Mouse (Mus musculus) intestine, embryonic 15.5 days (tissue): ENCODE results near the gene Gm28305. TPM values are rescaled to one million over a fixed set of nuclear protein-coding genes. Genes with fewer than 3 reads are reported as not detected.
A peak's percentile ranks its signal among the peaks of the same experiment; 100 is the strongest.

ENCODE experiments used
- ATAC-seq: fragments of 200-750 bp; cut with Nextera tagmentation; 2 replicates; pipeline ENCODE4 v1.8.0; 2017; ENCODE audit warnings: moderate TSS enrichment, moderate library complexity
- H3K27ac ChIP-seq: fragments of 300-500 bp; sonication (generic); 2 replicates; pipeline ENCODE4 v1.5.1; 2015; ENCODE audit warnings: mild to moderate bottlenecking, inconsistent platforms
- H3K27me3 ChIP-seq: fragments of 300-500 bp; sonication (generic); replicated peaks from 2 replicates; pipeline ENCODE4 v1.6.1; 2015; ENCODE audit warnings: inconsistent platforms
- H3K36me3 ChIP-seq: fragments of 300-500 bp; sonication (generic); 2 replicates; pipeline ENCODE4 v1.6.1; 2015; ENCODE audit warnings: inconsistent platforms
- H3K4me1 ChIP-seq: fragments of 300-500 bp; sonication (generic); replicated peaks from 2 replicates; pipeline ENCODE4 v1.6.1; 2015; ENCODE audit warnings: inconsistent platforms
- H3K4me2 ChIP-seq: fragments of 300-500 bp; sonication (generic); replicated peaks from 2 replicates; pipeline ENCODE4 v1.6.1; 2015; ENCODE audit warnings: mild to moderate bottlenecking, inconsistent platforms
- H3K4me3 ChIP-seq: fragments of 300-500 bp; sonication (generic); replicated peaks from 2 replicates; pipeline ENCODE4 v1.5.1; 2015; ENCODE audit warnings: inconsistent platforms
- H3K9ac ChIP-seq: fragments of 300-500 bp; sonication (generic); 2 replicates; pipeline ENCODE4 v1.6.1; 2015; ENCODE audit warnings: inconsistent platforms
- H3K9me3 ChIP-seq: fragments of 300-500 bp; sonication (generic); 2 replicates; pipeline ENCODE4 v1.6.1; 2016; ENCODE audit warnings: inconsistent platforms
- WGBS: fragments of 180-500 bp; shearing (Covaris S2); methylation state at CpG from one replicate; pipeline ENCODE4 v1.1.7; 2015; 5-methylcytosine and 5-hydroxymethylcytosine counted together
- polyA plus RNA-seq: library from polyadenylated mRNA; unstranded; fragments of >200 nt; fragmentation: Nextera tagmentation; extraction: Ambion mirVana; gene quantifications from 2 replicates; pipeline ENCODE4 v1.2.1, GENCODE M21; 2015

The Gm28305 gene
- polyA plus RNA-seq, 1 experiment from 2014 or later = not detected

DNA sequence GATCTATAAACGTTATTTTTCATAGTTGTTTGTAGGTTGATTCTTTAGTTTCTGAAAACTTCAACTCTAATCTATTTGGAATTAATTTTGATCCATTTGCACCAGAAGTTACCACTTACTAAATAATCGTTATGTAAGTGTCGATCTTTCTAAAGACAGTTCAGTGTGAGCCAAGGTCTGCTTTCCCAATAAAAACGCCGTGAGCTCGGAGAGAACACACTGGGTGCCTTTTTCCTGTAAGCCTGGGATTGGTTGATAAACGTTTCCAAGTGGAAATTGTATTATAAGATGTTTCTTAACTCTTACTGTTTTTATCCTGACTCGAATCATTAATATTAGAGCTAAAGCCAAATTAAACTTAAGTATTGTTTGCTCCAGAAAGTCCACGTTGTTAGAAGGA, 66.5 kb downstream of the Gm28305 start:
- no peaks in the 10 kb centered on the region for H3K4me1 ChIP-seq
- 0 out of 2 replicates have a peak overlapping the region, but pooled peaks have one; percentile 13 for H3K27ac ChIP-seq
- H3K4me3 ChIP-seq = no peak overlapping the region
- H3K4me2 ChIP-seq = no peak overlapping the region
- no peaks in the 10 kb centered on the region for H3K36me3 ChIP-seq
- no peaks in the 10 kb centered on the region for H3K9me3 ChIP-seq
- H3K27me3 ChIP-seq = no peaks in the 10 kb centered on the region
- no peak for ATAC-seq
- 67% methylated on average over 9 of the region's 9 CpGs for WGBS
- no peak overlapping the region for H3K9ac ChIP-seq

DNA sequence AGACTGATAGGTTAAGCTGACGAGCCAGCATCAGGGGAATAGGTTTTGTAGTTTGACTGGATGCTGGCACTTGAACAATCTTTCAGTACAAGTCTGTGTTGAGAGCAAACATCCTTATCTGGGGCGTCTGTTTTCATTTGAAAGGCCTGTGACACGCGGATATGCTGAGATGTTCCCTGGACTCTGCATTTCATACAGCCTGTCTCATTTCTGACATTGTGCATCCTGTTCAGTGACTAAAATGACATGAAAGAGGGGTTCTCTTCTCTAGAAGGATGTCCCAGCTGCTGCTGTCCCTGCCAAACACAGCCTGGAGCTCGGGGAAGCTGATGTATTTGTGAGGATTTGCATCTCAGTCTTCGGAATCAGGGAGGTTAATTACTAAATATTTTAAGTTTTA, 67.0 kb downstream of the Gm28305 start:
- Histone ChIP-seq H3K9me3 (no peaks in the 10 kb centered on the region), H3K4me1 (no peaks in the 10 kb centered on the region), H3K27ac (no peak overlapping the region), H3K4me2 (no peak overlapping the region), H3K4me3 (no peak overlapping the region), H3K9ac (no peak overlapping the region), H3K27me3 (no peaks in the 10 kb centered on the region), H3K36me3 (no peaks in the 10 kb centered on the region)
- WGBS = 52% methylated on average over 6 of the region's 6 CpGs
- ATAC-seq = no peak

DNA sequence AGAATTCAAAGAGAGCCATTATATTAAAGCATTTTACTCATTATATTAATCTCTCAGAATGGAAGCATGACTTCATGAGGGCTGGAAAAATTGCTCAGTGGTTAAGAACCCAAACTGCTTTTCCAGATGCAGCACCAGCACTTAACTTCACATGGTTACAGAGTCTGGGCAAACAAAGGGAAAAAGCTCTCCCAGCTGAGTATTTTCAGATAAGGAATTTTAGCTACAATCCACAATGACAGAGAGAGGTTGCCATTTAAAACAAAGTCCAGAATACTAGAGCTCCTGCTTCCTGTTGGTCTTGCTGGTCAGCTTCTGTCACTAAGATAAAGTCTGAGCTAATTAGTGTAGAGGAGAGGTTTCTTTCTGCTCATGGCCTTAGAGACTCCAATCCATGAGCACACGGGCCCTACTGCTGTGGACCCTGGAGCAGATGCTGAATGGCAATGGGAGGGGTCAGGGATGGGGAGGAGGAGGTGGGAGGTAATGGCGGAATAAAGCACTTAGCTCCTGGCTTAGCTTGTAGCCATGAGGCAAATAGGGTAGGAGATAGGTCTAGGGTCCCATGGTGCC, 68.2 kb downstream of the Gm28305 start:
- no peak overlapping the region for H3K9ac ChIP-seq
- H3K4me3 ChIP-seq = no peak overlapping the region
- no peaks in the 10 kb centered on the region for H3K36me3 ChIP-seq
- ATAC-seq = no peak
- no peak overlapping the region for H3K27ac ChIP-seq
- 69% methylated on average over 2 of the region's 2 CpGs for WGBS
- H3K9me3 ChIP-seq = no peaks in the 10 kb centered on the region
- no peak overlapping the region for H3K4me2 ChIP-seq
- no peaks in the 10 kb centered on the region for H3K27me3 ChIP-seq
- H3K4me1 ChIP-seq = no peaks in the 10 kb centered on the region

DNA sequence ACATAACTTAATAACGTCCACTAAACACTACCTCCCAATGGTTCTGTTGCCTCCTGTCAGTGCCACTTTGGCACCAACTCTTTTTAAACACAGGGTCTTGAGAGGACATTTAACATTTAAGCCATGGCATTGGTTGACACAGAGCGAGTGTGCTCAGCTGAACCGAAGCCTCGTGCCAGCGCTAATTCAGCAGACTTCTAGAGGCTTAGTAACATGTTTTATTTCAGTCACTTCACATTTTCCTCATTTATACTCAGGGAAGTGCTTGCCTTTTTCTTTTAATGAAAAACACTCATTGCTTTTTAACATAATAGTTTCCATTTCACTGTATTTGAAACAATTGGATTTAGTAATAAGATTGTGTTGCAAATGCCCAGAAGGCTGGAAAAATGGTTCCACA, 68.7 kb downstream of the Gm28305 start:
- ATAC-seq = no peak
- WGBS = 90% methylated on average over 5 of the region's 5 CpGs

DNA sequence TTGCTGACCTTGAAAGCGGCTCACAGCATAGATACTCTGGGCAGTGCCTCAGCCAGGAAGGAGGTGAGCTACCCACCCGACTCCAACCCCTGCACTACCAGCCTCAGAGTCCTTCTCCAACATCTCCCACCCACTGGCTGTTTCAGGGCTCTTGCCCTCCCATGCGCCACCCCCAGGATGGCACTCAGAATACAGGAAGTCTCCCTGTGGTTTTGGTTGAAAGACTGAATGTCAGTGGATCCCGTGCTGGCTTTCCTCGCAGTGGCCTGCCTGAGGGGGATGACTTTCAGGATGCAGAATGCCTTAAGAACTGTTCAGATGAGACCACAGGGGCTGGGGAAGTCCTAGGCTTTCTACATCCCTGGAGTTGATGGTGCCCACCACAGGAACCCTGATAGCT, 82.6 kb downstream of the Gm28305 start:
- Histone ChIP-seq H3K9ac (no peak overlapping the region), H3K27ac (no peak overlapping the region), H3K4me1 (peaks cover 6% of the 10 kb centered on the region; the same call in 1 of the 2 replicates), H3K4me3 (no peak overlapping the region), H3K9me3 (no peaks in the 10 kb centered on the region), H3K36me3 (no peaks in the 10 kb centered on the region), H3K27me3 (no peaks in the 10 kb centered on the region), H3K4me2 (no peak overlapping the region)
- 73% methylated on average over 5 of the region's 5 CpGs for WGBS
- no peak for ATAC-seq

More for the DNA sequence above, 68.7 kb downstream of the Gm28305 start:
- Histone ChIP-seq H3K9ac (no peak overlapping the region), H3K4me2 (no peak overlapping the region), H3K27me3 (no peaks in the 10 kb centered on the region), H3K4me3 (no peak overlapping the region), H3K36me3 (no peaks in the 10 kb centered on the region), H3K4me1 (no peaks in the 10 kb centered on the region), H3K9me3 (no peaks in the 10 kb centered on the region), H3K27ac (no peak overlapping the region)

DNA sequence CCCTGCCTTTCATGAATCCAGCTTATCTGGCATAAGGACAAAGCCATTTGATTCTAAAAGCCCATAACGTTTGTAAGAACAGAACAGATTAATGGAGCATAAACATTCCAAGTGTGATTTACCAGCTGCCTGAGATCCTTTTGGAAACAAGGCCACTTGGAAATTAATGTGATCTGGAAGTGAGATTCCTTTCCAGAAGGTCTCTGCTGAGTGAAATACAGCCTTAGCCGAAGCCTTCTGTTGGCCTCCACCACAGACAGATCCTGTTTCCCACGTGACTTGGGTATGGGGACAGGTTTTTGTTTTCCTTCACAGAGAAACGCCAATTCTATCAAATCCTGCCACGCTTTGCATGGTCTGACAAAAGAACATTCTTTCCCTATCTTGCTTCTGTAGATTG, 83.2 kb downstream of the Gm28305 start:
- peaks cover 6% of the 10 kb centered on the region; the same call in 1 of the 2 replicates for H3K4me1 ChIP-seq
- no peak overlapping the region for H3K9ac ChIP-seq
- no peaks in the 10 kb centered on the region for H3K27me3 ChIP-seq
- H3K36me3 ChIP-seq = no peaks in the 10 kb centered on the region
- no peaks in the 10 kb centered on the region for H3K9me3 ChIP-seq
- no peak for ATAC-seq
- no peak overlapping the region for H3K4me3 ChIP-seq
- H3K27ac ChIP-seq = no peak overlapping the region
- H3K4me2 ChIP-seq = no peak overlapping the region
- 34% methylated on average over 5 of the region's 5 CpGs for WGBS

Other genes starting within 250 kb of the Gm28305 start
- gene Nphp3, start 38.1 kb upstream of the Gm28305 start, polyA plus RNA-seq = 3.4 and 3.5 TPM in 2 replicates
- gene Uba5, start 22.5 kb downstream of the Gm28305 start, polyA plus RNA-seq = 46.7 and 49.6 TPM in 2 replicates
- gene Acad11, start 22.7 kb downstream of the Gm28305 start, polyA plus RNA-seq = 21.8 and 24.7 TPM in 2 replicates
- 4.3 TPM in 2 replicates for gene Ackr4, start 86.3 kb downstream of the Gm28305 start, polyA plus RNA-seq
- 19.1 and 21.8 TPM in 2 replicates for gene Dnajc13, start 222.3 kb downstream of the Gm28305 start, polyA plus RNA-seq